Mouse (Mus musculus) liver, adult 2 months (tissue): ENCODE measurements around the gene Zdhhc1.

Experiments used
- CTCF ChIP-seq: fragments of 200-500 bp; IDR thresholded peaks from 2 replicates; pipeline ENCODE4 v1.5.1; 2011; ENCODE audit warnings: low read depth, low read length, control low read depth
- POLR2A ChIP-seq: fragments of 200-500 bp; IDR thresholded peaks from 2 replicates; pipeline ENCODE4 v1.6.1; 2011; ENCODE audit warnings: low read length, control low read depth; ENCODE audit not compliant: insufficient read depth; ENCODE audit errors: extremely low read depth

DNA sequence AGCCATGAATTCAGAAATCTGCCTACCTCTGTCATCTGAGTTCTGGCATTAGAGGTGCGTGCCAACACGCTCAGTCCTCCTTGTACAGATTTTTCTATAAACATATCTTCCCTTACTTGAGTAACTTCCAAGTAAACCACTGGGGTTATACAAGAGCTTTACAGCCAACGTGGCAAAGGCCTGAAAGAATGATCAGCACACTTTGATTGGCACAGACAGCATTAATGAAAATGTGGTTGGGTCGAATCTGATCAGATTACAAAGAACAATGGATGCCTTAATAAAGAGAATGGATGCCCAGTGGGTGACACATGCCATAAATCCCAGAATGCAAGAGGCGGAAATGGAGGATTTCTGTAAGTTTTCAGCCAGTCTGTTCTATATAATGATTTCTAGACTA, 60.5 kb downstream of the Zdhhc1 start:
- TF ChIP-seq POLR2A, result no peak
- TF ChIP-seq CTCF, result no peak
